Mouse (Mus musculus): ENCODE data around the gene Gm20822. TPM values are rescaled to one million over a fixed set of nuclear protein-coding genes. Genes with fewer than 3 reads are reported as not detected.
"Not testable (repeated sequence)": the region's sequence is repeated elsewhere in the genome, so short reads cannot be mapped to it uniquely, and the experiment has no call there.

The Gm20822 gene
- not detected in 2 replicates for total RNA-seq (2015; ENCODE audit: low replicate concordance)
- total RNA-seq (2017; ENCODE audit: low replicate concordance) = not detected in 2 replicates

- not testable (repeated sequence) for ATAC-seq (replicated peaks; ENCODE audit: low FRiP score, poor library complexity, severe bottlenecking)
These were observed at the start of gene Gm20822 for GRCm38 (mm10) chrY:15884671-15885070. Gene Gm20822, minus strand, starts transcription at chrY:15884771.

All from erythroid progenitor cell, adult 5-6 weeks (primary cell).